Mouse (Mus musculus) liver, postnatal 0 days (tissue): Measurements from ENCODE around the gene Hoxd8. TPM values are rescaled to one million over a fixed set of nuclear protein-coding genes. Genes with fewer than 3 reads are reported as not detected.

Source experiments
- ATAC-seq: fragments of 200-750 bp; cut with Nextera tagmentation; 2 replicates; pipeline ENCODE4 v1.8.0; 2017; ENCODE audit warnings: mild to moderate bottlenecking, moderate library complexity
- DNase-seq: peaks from one replicate; pipeline ENCODE4 v3.0.0-alpha.2; 2016
- H3K27ac ChIP-seq: fragments of 300-500 bp; sonication (generic); 2 replicates; pipeline ENCODE4 v1.5.1; 2014; ENCODE audit warnings: antibody characterized with exemption, moderate library complexity, mild to moderate bottlenecking, low read depth
- H3K27me3 ChIP-seq: fragments of 300-500 bp; sonication (generic); 2 replicates; pipeline ENCODE4 v1.6.1; 2014; ENCODE audit warnings: low read length, control low read depth, mixed read lengths; ENCODE audit not compliant: insufficient read depth
- H3K36me3 ChIP-seq: fragments of 300-500 bp; sonication (generic); replicated peaks from 2 replicates; pipeline ENCODE4 v1.6.1; 2014; ENCODE audit warnings: mild to moderate bottlenecking, control low read depth, low read length, moderate library complexity, mixed read lengths; ENCODE audit not compliant: insufficient read depth
- H3K4me1 ChIP-seq: fragments of 300-500 bp; sonication (generic); 2 replicates; pipeline ENCODE4 v1.6.1; 2014; ENCODE audit warnings: antibody characterized with exemption, mild to moderate bottlenecking, control low read depth; ENCODE audit not compliant: insufficient read depth
- H3K4me2 ChIP-seq: fragments of 300-500 bp; sonication (generic); 2 replicates; pipeline ENCODE4 v1.6.1; 2014; ENCODE audit warnings: low read depth, mild to moderate bottlenecking, low read length, moderate library complexity, mixed read lengths
- H3K4me3 ChIP-seq: fragments of 300-500 bp; sonication (generic); 2 replicates; pipeline ENCODE4 v1.5.1; 2014; ENCODE audit warnings: low read depth, low read length
- H3K9ac ChIP-seq: fragments of 300-500 bp; sonication (generic); replicated peaks from 2 replicates; pipeline ENCODE4 v1.6.1; 2014; ENCODE audit warnings: mild to moderate bottlenecking, moderate library complexity
- H3K9me3 ChIP-seq: fragments of 300-500 bp; sonication (generic); 2 replicates; pipeline ENCODE4 v1.6.1; 2016; ENCODE audit warnings: mild to moderate bottlenecking, control low read depth, low read length, mixed read lengths
- CTCF ChIP-seq: sonication (generic); IDR thresholded peaks from 2 replicates; pipeline ENCODE4 v1.5.1; 2016; ENCODE audit warnings: antibody characterized with exemption, low read depth
- EP300 ChIP-seq: IDR thresholded peaks from 2 replicates; pipeline ENCODE4 v1.6.1; 2016; ENCODE audit warnings: antibody characterized with exemption, low read depth, mild to moderate bottlenecking
- WGBS: fragments of 180-500 bp; shearing (Covaris S2); extraction: QIAGEN DNeasy Blood & Tissue Kit; methylation state at CpG from one replicate; pipeline ENCODE4 v1.1.7; 2014; ENCODE audit not compliant: insufficient replicate concordance; 5-methylcytosine and 5-hydroxymethylcytosine counted together
- polyA plus RNA-seq: library from polyadenylated mRNA; unstranded; fragments of >200 nt; fragmentation: Nextera tagmentation; extraction: Ambion mirVana; gene quantifications from 2 replicates; pipeline ENCODE4 v1.2.1, GENCODE M21; 2015

The Hoxd8 gene
- polyA plus RNA-seq, 1 experiment from 2014 or later: not detected

DNA sequence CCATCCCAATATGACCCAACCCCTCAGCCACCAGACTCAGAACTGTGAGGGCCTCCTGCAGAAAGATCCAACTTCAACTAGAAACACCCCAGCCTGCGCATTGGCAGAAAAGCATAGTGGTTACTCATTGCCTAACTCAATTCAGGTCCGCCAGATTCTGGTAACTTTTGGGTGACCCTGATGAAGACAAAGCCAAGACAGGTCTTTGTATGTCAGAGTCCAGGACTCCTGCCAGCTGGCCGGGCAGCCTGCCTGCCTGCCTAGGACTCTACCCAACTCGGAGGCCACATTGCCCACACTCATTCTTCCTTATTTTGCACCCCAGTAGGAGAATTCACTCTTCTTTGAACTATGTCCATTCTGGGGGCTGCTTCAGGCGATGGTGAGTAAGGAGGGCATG lies 22.1 kb downstream of the Hoxd8 start, which contains the start of gene Gm28230:
Gene Gm28230, plus strand, starts transcription at position 178 of the 400 bp plus-strand sequence.
- peaks cover 94% of the 10 kb centered on the region for H3K27me3 ChIP-seq
- H3K4me2 ChIP-seq: 0 out of 2 replicates have a peak within 1 kb of the TSS, but pooled peaks have one; percentile 2
- 45% methylated on average over 5 of the region's 5 CpGs for WGBS
- H3K4me1 ChIP-seq: no peaks in the 10 kb centered on the region
- no peaks in the 10 kb centered on the region for H3K9me3 ChIP-seq
- no peaks in the 10 kb centered on the region for H3K36me3 ChIP-seq
- no peak for DNase-seq
- H3K27ac ChIP-seq: no peak within 1 kb of the TSS
- TF ChIP-seq CTCF (no peak), EP300 (no peak)
- no peak within 1 kb of the TSS for H3K9ac ChIP-seq
- 0 out of 2 replicates have a peak within 1 kb of the TSS, but pooled peaks have one; percentile 10 for H3K4me3 ChIP-seq
- no peak for ATAC-seq

DNA sequence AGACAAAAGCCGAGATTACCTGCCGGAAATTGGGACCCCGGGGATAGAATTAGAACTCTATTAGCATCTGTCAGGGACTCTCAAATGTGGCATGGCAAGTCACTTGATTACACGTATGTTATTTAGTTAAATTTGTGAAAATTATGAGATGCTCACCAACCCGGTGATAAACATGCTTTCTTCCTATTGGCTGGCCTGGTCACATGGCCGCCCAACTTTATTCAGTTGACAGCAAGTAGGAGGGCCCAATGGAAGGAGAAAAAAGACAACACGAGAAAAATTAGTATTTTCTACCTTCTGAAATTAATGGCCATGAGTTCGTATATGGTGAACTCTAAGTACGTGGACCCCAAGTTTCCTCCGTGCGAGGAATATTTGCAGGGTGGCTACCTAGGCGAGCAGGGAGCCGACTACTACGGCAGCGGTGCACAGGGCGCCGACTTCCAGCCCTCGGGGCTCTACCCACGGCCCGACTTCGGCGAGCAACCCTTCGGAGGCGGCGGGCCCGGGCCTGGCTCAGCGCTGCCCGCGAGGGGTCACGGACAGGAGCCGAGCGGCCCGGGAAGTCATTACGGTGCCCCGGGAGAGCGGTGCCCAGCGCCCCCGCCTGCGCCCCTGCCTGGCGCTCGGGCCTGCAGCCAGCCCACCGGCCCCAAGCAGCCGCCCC lies 22.7 kb downstream of the Hoxd8 start:
- no peak for DNase-seq
- WGBS: 6% methylated on average over 35 of the region's 43 CpGs
- no peak for ATAC-seq
- H3K4me2 ChIP-seq: 0 out of 2 replicates have a peak overlapping the region, but pooled peaks have one; percentile 2
- H3K27me3 ChIP-seq: peaks cover 95% of the 10 kb centered on the region
- TF ChIP-seq CTCF: no peak
- no peak for TF ChIP-seq EP300
- no peaks in the 10 kb centered on the region for H3K4me1 ChIP-seq
- H3K4me3 ChIP-seq: 0 out of 2 replicates have a peak overlapping the region, but pooled peaks have one; percentile 10
- no peak overlapping the region for H3K9ac ChIP-seq
- no peak overlapping the region for H3K27ac ChIP-seq
- no peaks in the 10 kb centered on the region for H3K9me3 ChIP-seq
- no peaks in the 10 kb centered on the region for H3K36me3 ChIP-seq

DNA sequence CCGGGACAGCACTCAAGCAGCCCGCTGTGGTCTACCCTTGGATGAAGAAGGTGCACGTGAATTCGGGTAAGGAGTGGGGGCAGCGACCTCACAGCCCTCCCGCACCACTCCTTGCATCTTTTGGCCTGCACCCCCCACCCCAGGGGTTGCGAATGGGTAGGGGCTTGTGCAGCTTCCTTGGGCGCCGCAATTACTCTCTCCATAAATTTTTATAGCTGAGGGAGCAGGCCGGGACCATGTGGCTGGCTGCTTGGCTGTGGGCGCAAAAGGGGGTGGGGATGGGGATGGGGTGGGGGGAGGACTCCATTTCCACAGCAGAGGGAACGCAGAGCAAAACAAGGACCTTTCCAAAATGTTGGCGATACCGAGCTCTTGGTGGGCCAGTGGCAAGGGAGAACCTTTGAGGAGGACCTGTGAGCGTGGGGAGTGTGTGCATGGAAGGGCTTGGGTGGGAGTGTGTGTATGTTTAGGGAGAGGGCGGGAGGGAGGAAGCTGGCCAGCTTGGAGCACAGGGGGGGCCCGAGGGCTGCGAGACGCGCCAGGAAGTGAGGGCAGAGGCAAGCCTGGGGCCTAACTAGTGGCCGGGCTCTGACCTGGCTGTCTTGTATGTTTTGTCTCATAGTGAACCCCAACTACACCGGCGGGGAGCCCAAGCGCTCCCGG lies 23.4 kb downstream of the Hoxd8 start:
- Histone ChIP-seq H3K4me3 (no peak overlapping the region), H3K9ac (no peak overlapping the region), H3K4me2 (no peak overlapping the region), H3K27me3 (peaks cover 95% of the 10 kb centered on the region), H3K36me3 (no peaks in the 10 kb centered on the region), H3K27ac (no peak overlapping the region), H3K9me3 (no peaks in the 10 kb centered on the region), H3K4me1 (no peaks in the 10 kb centered on the region; the same call in 1 of the 2 replicates)
- TF ChIP-seq CTCF: no peak
- TF ChIP-seq EP300: no peak
- ATAC-seq (no peak), DNase-seq (no peak)
- 7% methylated on average over 25 of the region's 25 CpGs for WGBS

DNA sequence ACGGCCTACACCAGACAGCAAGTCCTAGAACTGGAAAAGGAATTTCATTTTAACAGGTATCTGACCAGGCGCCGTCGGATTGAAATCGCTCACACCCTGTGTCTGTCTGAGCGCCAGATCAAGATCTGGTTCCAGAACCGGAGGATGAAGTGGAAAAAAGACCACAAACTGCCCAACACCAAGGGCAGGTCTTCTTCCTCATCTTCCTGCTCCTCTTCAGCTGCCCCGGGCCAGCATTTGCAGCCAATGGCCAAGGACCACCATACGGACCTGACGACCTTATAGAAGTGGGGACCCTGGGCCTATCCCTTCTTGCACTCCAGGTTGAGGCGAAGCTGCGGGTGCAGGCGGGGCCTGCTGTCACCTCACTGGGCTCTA lies 23.9 kb downstream of the Hoxd8 start:
- H3K27ac ChIP-seq: no peak overlapping the region
- no peaks in the 10 kb centered on the region for H3K9me3 ChIP-seq
- TF ChIP-seq CTCF (no peak), EP300 (no peak)
- no peak overlapping the region for H3K4me3 ChIP-seq
- peaks cover 95% of the 10 kb centered on the region for H3K27me3 ChIP-seq
- H3K4me1 ChIP-seq: no peaks in the 10 kb centered on the region; the same call in 1 of the 2 replicates
- H3K4me2 ChIP-seq: no peak overlapping the region
- no peak overlapping the region for H3K9ac ChIP-seq
- DNase-seq: no peak
- H3K36me3 ChIP-seq: no peaks in the 10 kb centered on the region
- no peak for ATAC-seq
- WGBS: 30% methylated on average over 13 of the region's 13 CpGs

DNA sequence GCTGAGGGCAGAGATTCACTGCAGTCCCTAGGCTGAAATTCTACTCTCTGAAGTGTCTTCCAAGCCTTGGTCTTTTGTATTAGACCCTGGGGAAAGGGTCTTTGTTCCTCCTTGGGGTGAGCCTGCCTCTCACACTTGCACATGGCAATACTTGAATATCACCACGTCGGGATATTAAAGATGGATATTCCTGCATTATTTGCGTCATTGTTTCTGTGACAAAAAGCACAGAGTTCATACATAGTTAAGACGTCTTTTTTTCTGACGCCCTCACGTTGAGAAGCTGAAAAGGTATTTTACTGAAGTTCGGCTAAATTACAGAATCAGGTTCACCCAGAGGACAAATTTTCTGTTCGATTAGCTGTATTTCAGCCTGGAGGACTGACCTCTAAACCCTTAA lies 25.9 kb downstream of the Hoxd8 start:
- no peaks in the 10 kb centered on the region for H3K36me3 ChIP-seq
- H3K4me3 ChIP-seq: no peak overlapping the region
- H3K27me3 ChIP-seq: peaks cover 95% of the 10 kb centered on the region
- DNase-seq: no peak
- H3K9ac ChIP-seq: no peak overlapping the region
- H3K4me1 ChIP-seq: no peaks in the 10 kb centered on the region; the same call in 1 of the 2 replicates
- no peak for ATAC-seq
- H3K4me2 ChIP-seq: no peak overlapping the region
- no peak overlapping the region for H3K27ac ChIP-seq
- 34% methylated on average over 8 of the region's 8 CpGs for WGBS
- TF ChIP-seq CTCF (no peak), EP300 (no peak)
- H3K9me3 ChIP-seq: no peaks in the 10 kb centered on the region

DNA sequence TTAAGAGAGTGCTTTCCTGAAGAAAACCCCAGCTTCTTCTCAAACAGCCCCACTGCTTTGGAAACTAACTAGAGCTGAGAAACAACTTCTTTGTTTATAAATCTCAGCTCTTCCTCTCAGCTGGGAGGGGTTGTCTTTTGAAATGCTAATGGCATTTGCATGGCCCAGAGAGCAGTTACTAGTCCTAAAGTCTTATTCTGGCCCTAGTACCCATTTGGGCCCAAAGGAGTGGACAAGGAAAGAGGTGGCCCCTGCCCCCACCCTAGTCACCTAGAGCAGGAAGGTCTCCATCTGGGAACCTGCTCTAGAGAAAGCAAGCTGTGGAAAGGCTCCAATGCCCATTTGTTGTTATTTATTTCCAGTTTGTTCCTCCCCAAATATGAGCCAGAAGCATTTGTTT lies 26.6 kb downstream of the Hoxd8 start:
- Histone ChIP-seq H3K36me3 (no peaks in the 10 kb centered on the region), H3K4me3 (no peak overlapping the region), H3K9me3 (no peaks in the 10 kb centered on the region), H3K27me3 (peaks cover 96% of the 10 kb centered on the region), H3K4me1 (no peaks in the 10 kb centered on the region; the same call in 1 of the 2 replicates), H3K4me2 (no peak overlapping the region), H3K9ac (no peak overlapping the region), H3K27ac (no peak overlapping the region)
- DNase-seq: no peak
- no peak for ATAC-seq
- no peak for TF ChIP-seq EP300
- no peak for TF ChIP-seq CTCF
